Mouse (Mus musculus): ENCODE data around the gene Mrpl39. TPM values are rescaled to one million over a fixed set of nuclear protein-coding genes. Genes with fewer than 3 reads are reported as not detected.

Mrpl39 gene
- polyA plus RNA-seq, 1 experiment from 2014 or later, result 50.4 TPM

GRCm38 (mm10) chr16:84773268-84773861 lies 37.8 kb upstream of the Mrpl39 start:
- Histone ChIP-seq H3K9ac (peak overlapping the region; percentile 67), H3K36me3 (no peaks in the 10 kb centered on the region), H3K9me3 (replicated peaks) (no peaks in the 10 kb centered on the region), H3K27ac (peak overlapping the region; percentile 47; the same call in 1 of the 2 replicates), H3K4me3 (peak overlapping the region; percentile 75), H3K27me3 (no peaks in the 10 kb centered on the region), H3K4me2 (peak overlapping the region; percentile 100), H3K4me1 (replicated peaks) (peaks cover 15% of the 10 kb centered on the region; the same call in 1 of the 2 replicates)
- WGBS, result 4% methylated on average over 15 of the region's 15 CpGs
- no peak for ATAC-seq (replicated peaks; ENCODE audit: insufficient number of reproducible peaks, insufficient read depth, low FRiP score, low read depth)

DNA sequence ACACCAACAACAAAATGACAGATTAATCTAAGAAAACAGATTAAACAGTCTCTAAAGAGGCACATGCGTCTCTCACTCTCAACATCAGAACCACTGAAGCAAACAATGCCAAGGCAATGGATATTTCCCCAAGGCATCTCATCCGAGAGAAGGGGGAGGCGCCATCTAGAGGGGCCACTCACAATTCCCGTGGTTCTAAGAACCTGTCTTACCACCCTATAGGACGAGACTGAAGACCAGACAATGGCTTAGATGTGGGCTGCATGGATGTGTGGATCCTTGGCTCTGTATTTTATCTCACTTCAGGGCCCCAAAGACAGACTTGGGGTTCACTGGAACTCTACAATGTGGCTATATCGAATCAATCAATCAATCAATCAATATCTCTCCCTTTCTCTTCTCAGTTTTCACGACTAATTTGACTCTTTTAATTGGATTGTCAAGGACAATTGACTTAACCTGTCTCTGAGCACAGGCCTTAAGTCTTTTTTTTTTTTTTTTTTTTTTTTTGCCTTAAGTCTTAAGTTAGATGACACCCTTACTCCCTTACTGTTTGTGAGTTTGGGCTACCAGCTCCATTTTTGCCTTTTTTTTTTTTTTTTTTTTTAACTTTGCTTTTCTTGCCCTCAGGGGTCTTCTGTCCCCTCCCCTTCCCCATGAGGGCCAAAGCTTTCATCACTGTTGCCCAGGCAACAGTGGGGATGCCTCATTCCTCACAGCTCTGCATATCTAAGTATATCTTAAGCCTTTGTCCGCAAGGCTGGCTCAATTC lies 37.1 kb upstream of the Mrpl39 start:
- Histone ChIP-seq H3K27me3 (no peaks in the 10 kb centered on the region), H3K27ac (no peak overlapping the region), H3K4me3 (0 out of 2 replicates have a peak overlapping the region, but pooled peaks have one; percentile 75), H3K9ac (no peak overlapping the region), H3K4me1 (replicated peaks) (peaks cover 15% of the 10 kb centered on the region; the same call in 1 of the 2 replicates), H3K4me2 (peak overlapping the region; percentile 100), H3K36me3 (no peaks in the 10 kb centered on the region), H3K9me3 (replicated peaks) (no peaks in the 10 kb centered on the region)
- no peak for ATAC-seq (replicated peaks; ENCODE audit: insufficient number of reproducible peaks, insufficient read depth, low FRiP score, low read depth)
- WGBS, result 35% methylated on average over 8 of the region's 8 CpGs

- Histone ChIP-seq H3K4me2 (no peak overlapping the region), H3K9ac (no peak overlapping the region), H3K4me1 (replicated peaks) (peaks cover 15% of the 10 kb centered on the region; the same call in 1 of the 2 replicates), H3K27ac (no peak overlapping the region), H3K36me3 (no peaks in the 10 kb centered on the region), H3K9me3 (replicated peaks) (no peaks in the 10 kb centered on the region), H3K4me3 (no peak overlapping the region), H3K27me3 (no peaks in the 10 kb centered on the region)
- 81% methylated on average over 2 of the region's 2 CpGs for WGBS
- no peak for ATAC-seq (replicated peaks; ENCODE audit: insufficient number of reproducible peaks, insufficient read depth, low FRiP score, low read depth)
Measured at GRCm38 (mm10) chr16:84771461-84771860, 35.9 kb upstream of the Mrpl39 start.

DNA sequence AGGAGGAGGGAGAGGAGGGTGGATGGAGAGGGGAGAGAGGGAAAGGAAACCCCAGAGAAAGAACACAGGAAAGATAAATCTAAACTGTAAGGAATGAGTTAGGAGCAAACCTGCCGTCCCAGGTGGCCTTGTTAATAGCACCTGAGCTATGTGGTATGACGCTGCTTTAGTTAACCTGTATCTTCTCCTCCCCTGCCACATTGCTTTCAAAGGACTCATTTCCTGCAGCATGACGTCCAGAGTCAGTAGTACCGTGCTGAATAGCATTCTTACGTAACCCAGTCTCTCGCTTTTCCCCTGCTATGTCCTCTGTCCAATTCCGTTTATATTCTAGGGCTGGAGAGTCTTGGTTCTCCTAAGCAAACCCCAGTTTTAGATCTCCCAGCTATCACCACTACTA lies 35.3 kb upstream of the Mrpl39 start:
- Histone ChIP-seq H3K27ac (no peak overlapping the region), H3K4me2 (no peak overlapping the region), H3K36me3 (no peaks in the 10 kb centered on the region), H3K27me3 (no peaks in the 10 kb centered on the region), H3K9me3 (replicated peaks) (no peaks in the 10 kb centered on the region), H3K4me1 (replicated peaks) (peaks cover 15% of the 10 kb centered on the region; the same call in 1 of the 2 replicates), H3K4me3 (no peak overlapping the region), H3K9ac (no peak overlapping the region)
- no peak for ATAC-seq (replicated peaks; ENCODE audit: insufficient number of reproducible peaks, insufficient read depth, low FRiP score, low read depth)
- 84% methylated on average over 7 of the region's 7 CpGs for WGBS

- Histone ChIP-seq H3K4me3 (no peak overlapping the region), H3K27me3 (no peaks in the 10 kb centered on the region), H3K9ac (no peak overlapping the region), H3K9me3 (replicated peaks) (no peaks in the 10 kb centered on the region), H3K27ac (no peak overlapping the region), H3K36me3 (no peaks in the 10 kb centered on the region), H3K4me1 (replicated peaks) (peaks cover 12% of the 10 kb centered on the region; the same call in 1 of the 2 replicates), H3K4me2 (no peak overlapping the region)
- no peak for ATAC-seq (replicated peaks; ENCODE audit: insufficient number of reproducible peaks, insufficient read depth, low FRiP score, low read depth)
- 77% methylated on average over 19 of the region's 19 CpGs for WGBS
Measured at GRCm38 (mm10) chr16:84769619-84770464, 34.3 kb upstream of the Mrpl39 start.

DNA sequence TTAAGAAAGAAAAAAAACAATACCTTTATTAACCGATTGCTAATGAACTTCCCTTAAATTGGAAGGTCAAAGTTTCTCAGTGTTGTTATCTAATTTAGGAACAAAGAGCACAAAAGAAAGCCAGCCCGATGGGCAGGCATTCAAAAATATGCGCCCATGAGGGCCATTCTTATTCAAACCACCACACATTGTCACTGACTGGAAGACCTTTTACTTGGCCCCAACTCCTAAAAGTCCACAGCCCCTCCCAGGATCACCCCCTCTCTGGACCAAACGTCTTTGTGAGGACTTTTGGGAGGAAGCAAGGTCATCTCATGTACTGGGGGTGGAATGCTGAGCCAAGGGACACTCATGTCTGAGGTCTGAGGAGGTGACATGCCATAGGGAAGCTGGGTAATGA lies 33.6 kb upstream of the Mrpl39 start:
- Histone ChIP-seq H3K4me1 (replicated peaks) (peaks cover 8% of the 10 kb centered on the region; the same call in 1 of the 2 replicates), H3K9ac (no peak overlapping the region), H3K4me2 (no peak overlapping the region), H3K36me3 (no peaks in the 10 kb centered on the region), H3K9me3 (replicated peaks) (no peaks in the 10 kb centered on the region), H3K27ac (no peak overlapping the region), H3K27me3 (no peaks in the 10 kb centered on the region), H3K4me3 (no peak overlapping the region)
- ATAC-seq (replicated peaks; ENCODE audit: insufficient number of reproducible peaks, insufficient read depth, low FRiP score, low read depth), result no peak
- 63% methylated on average over 4 of the region's 4 CpGs for WGBS

DNA sequence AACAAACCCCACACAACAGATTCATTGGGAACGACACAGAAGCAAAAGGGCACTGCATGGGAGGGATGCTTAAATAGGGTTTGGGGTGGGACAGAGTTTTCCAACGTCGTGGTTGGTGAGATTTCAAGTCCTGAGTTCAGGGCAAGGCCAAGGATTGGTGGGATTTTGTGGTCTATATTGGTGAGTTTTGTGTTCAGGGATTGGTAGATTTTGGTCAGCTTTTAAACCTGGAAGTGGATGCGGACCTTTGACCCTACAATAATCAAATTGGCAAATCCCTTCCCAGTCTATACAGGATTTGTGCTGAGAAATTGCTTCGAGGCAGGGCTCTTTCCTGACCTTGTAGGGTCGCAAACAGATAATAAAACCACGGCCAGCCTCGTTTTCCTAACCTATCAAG lies 32.4 kb upstream of the Mrpl39 start:
- Histone ChIP-seq H3K4me2 (no peak overlapping the region), H3K4me1 (replicated peaks) (peaks cover under 1% of the 10 kb centered on the region; the same call in 1 of the 2 replicates), H3K27ac (no peak overlapping the region), H3K9ac (no peak overlapping the region), H3K4me3 (no peak overlapping the region), H3K9me3 (replicated peaks) (no peaks in the 10 kb centered on the region), H3K36me3 (no peaks in the 10 kb centered on the region), H3K27me3 (no peaks in the 10 kb centered on the region)
- 77% methylated on average over 8 of the region's 8 CpGs for WGBS
- ATAC-seq (replicated peaks; ENCODE audit: insufficient number of reproducible peaks, insufficient read depth, low FRiP score, low read depth), result no peak

DNA sequence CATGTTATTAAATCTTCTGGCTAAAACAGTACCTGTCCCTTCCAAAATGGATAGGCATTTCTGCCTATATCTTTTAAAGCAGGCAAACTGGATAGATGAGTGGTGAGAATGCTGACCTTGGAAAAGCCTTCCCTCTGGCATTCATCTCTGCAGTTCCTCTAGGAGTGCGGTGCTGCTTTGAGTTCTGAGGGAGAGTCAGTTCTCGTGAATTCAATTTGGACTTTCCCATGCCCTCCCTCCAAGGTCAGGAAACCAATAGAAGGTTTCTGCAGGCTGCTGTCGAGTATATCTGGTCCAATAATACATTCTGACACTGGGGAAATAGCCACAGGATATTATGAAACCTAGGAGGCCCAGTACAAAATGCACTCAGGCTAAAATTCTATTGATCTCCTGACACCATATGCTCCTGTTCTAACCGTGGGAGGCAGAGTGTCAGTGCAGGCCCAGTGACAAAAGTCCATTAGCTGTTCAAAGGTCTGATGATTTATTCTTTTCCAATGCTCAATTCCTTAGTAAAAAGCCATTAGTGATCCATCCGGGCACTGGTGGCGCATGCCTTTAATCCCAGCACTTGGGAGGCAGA lies 10.3 kb upstream of the Mrpl39 start:
- Histone ChIP-seq H3K4me3 (no peak overlapping the region), H3K27me3 (no peaks in the 10 kb centered on the region), H3K9me3 (replicated peaks) (no peaks in the 10 kb centered on the region), H3K4me1 (replicated peaks) (0 out of 2 replicates have a peak, but pooled peaks cover 2% of the 10 kb centered on the region), H3K9ac (no peak overlapping the region), H3K27ac (no peak overlapping the region), H3K4me2 (no peak overlapping the region), H3K36me3 (no peaks in the 10 kb centered on the region)
- 69% methylated on average over 6 of the region's 6 CpGs for WGBS
- no peak for ATAC-seq (replicated peaks; ENCODE audit: insufficient number of reproducible peaks, insufficient read depth, low FRiP score, low read depth)

DNA sequence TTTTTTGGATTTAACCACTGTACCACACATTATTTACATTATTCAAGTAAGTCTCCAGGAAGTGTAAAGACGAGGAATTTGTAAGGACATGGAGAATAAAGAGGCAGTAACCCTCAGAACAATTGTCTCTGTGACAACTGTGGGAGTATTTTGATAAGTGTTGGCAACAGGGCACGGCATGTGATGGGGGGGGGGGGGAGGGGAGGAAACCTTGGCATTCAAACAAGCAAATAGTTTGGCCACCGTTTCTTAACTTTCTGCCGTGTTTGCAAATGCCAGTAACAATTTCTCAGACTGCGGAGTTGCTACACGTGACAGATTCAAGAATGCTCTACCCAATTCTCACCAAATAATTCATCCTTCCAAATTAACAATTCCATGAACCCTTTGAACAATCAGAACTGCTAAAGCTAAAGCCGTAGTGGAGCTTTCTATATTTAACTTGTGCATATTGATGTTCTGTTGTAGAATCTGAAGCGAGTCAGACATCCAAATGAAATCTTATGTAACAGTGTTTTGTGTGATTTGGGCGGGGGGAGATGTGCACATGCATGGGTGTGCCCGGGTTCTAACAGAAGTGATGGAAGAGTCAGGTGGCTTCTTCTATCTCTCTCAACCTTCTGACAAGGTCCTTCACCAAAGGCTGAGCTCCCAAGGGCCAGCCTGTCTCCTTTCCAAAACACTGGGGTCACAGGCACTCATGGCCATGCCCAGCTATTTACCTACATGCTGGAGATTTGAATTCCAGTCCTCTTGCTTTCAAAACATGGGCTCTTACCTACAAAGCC lies 9.4 kb upstream of the Mrpl39 start:
- 52% methylated on average over 10 of the region's 10 CpGs for WGBS
- no peak overlapping the region for H3K4me2 ChIP-seq
- no peak for ATAC-seq (replicated peaks; ENCODE audit: insufficient number of reproducible peaks, insufficient read depth, low FRiP score, low read depth)

GRCm38 (mm10) chr16:84737358-84737757 lies 1.8 kb upstream of the Mrpl39 start:
- ATAC-seq (replicated peaks; ENCODE audit: insufficient number of reproducible peaks, insufficient read depth, low FRiP score, low read depth), result no peak
- WGBS, result 72% methylated on average over 3 of the region's 3 CpGs
- H3K9me3 ChIP-seq (replicated peaks), result no peaks in the 10 kb centered on the region

More for the DNA sequence above, 9.4 kb upstream of the Mrpl39 start:
- Histone ChIP-seq H3K36me3 (no peaks in the 10 kb centered on the region), H3K27me3 (no peaks in the 10 kb centered on the region), H3K4me3 (no peak overlapping the region), H3K9ac (no peak overlapping the region), H3K4me1 (replicated peaks) (0 out of 2 replicates have a peak, but pooled peaks cover 2% of the 10 kb centered on the region), H3K27ac (no peak overlapping the region), H3K9me3 (replicated peaks) (no peaks in the 10 kb centered on the region)

More at GRCm38 (mm10) chr16:84737358-84737757, 1.8 kb upstream of the Mrpl39 start:
- H3K4me1 ChIP-seq (replicated peaks), result peaks cover 7% of the 10 kb centered on the region
- H3K36me3 ChIP-seq, result peaks cover 6% of the 10 kb centered on the region
- H3K4me3 ChIP-seq, result no peak overlapping the region
- no peaks in the 10 kb centered on the region for H3K27me3 ChIP-seq
- no peak overlapping the region for H3K27ac ChIP-seq
- no peak overlapping the region for H3K9ac ChIP-seq
- H3K4me2 ChIP-seq, result no peak overlapping the region

Measured in heart, embryonic 15.5 days (tissue).